Mouse (Mus musculus) embryo, embryonic 11.5 days (tissue): ENCODE measurements at regions not wholly inside any gene's neighbourhood (a gene's known extent, or its start where the extent isn't known, plus 50 kb on each side); places are given as distances from the start of the nearest gene placed in this dataset.
A peak's percentile ranks its signal among the peaks of the same experiment; 100 is the strongest.

ENCODE experiments used
- DNase-seq: peaks from one replicate; pipeline ENCODE4 v3.0.0-alpha.2; 2012; ENCODE audit warnings: low read depth, low spot score

GRCm38 (mm10) chr9:94269213-94269612, 268.7 kb downstream of the 1190002N15Rik start:
- no peak for DNase-seq

- DNase-seq = no peak
Measured at GRCm38 (mm10) chr9:94267243-94267642, 270.6 kb downstream of the 1190002N15Rik start.

GRCm38 (mm10) chr9:94239479-94240241, 298.2 kb downstream of the 1190002N15Rik start:
- peak; percentile 7 for DNase-seq

GRCm38 (mm10) chr9:94238565-94238964, 299.3 kb downstream of the 1190002N15Rik start:
- no peak for DNase-seq

- no peak for DNase-seq
Measured at GRCm38 (mm10) chr9:94229537-94229936, 308.3 kb downstream of the 1190002N15Rik start.

GRCm38 (mm10) chr9:94219116-94219515, 318.8 kb downstream of the 1190002N15Rik start:
- no peak for DNase-seq

- DNase-seq = no peak
Measured at GRCm38 (mm10) chr9:94216414-94217279, 321.2 kb downstream of the 1190002N15Rik start.

GRCm38 (mm10) chr9:94210467-94211249, 327.2 kb downstream of the 1190002N15Rik start:
- no peak for DNase-seq

GRCm38 (mm10) chr9:94208987-94209386, 328.9 kb downstream of the 1190002N15Rik start:
- DNase-seq = no peak

GRCm38 (mm10) chr9:94200892-94201291, 337.0 kb downstream of the 1190002N15Rik start:
- DNase-seq = no peak

GRCm38 (mm10) chr9:94199864-94200263, 338.0 kb downstream of the 1190002N15Rik start:
- DNase-seq = no peak

GRCm38 (mm10) chr9:94191083-94191482, 346.8 kb downstream of the 1190002N15Rik start:
- DNase-seq = no peak

GRCm38 (mm10) chr9:94189872-94190800, 347.7 kb downstream of the 1190002N15Rik start:
- DNase-seq = no peak

GRCm38 (mm10) chr9:94188124-94188523, 349.8 kb downstream of the 1190002N15Rik start:
- DNase-seq = no peak

GRCm38 (mm10) chr9:94169905-94170612, 367.8 kb downstream of the 1190002N15Rik start:
- no peak for DNase-seq

- no peak for DNase-seq
Measured at GRCm38 (mm10) chr9:94163671-94164070, 374.2 kb downstream of the 1190002N15Rik start.

- DNase-seq = no peak
Measured at GRCm38 (mm10) chr9:94155581-94155980, 382.3 kb downstream of the 1190002N15Rik start.

GRCm38 (mm10) chr9:94148474-94148873, 389.4 kb downstream of the 1190002N15Rik start:
- DNase-seq = no peak

- no peak for DNase-seq
Measured at GRCm38 (mm10) chr9:94146787-94147186, 391.1 kb downstream of the 1190002N15Rik start.

GRCm38 (mm10) chr9:94136444-94136843, 401.4 kb downstream of the 1190002N15Rik start:
- no peak for DNase-seq
